Mouse (Mus musculus): ENCODE measurements around the gene Tom1l2. TPM values are rescaled to one million over a fixed set of nuclear protein-coding genes. Genes with fewer than 3 reads are reported as not detected.

Tom1l2 gene
- polyA plus RNA-seq, 1 experiment from 2014 or later = 8.1 TPM

DNA sequence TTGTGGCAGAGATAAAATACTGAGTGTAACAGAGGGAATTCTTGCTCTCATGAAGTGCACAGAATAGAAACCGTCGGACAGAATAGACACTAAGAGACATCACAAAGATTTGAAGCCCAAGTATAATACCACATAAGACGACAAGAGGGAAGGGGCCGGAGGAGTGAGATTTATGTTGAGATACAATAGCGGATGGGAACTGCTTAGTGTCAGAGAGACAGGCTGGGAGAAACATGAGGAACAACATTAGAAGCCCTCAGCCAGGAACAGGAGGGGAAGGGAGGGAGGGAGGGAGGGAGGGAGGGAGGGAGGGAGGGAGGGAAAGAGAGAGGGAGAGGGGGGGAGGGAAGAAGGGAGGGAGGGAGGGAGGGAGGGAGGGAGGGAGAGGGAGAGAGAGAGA, 74.9 kb downstream of the Tom1l2 start:
- Histone ChIP-seq H3K4me3 (ENCODE audit: inconsistent target) (no peak overlapping the region), H3K27ac (no peak overlapping the region), H3K79me2 (ENCODE audit: inconsistent target) (no peaks in the 10 kb centered on the region), H3K36me3 (ENCODE audit: inconsistent target) (no peaks in the 10 kb centered on the region)
- WGBS (ENCODE audit: missing documents) = 93% methylated on average over 3 of the region's 5 CpGs

DNA sequence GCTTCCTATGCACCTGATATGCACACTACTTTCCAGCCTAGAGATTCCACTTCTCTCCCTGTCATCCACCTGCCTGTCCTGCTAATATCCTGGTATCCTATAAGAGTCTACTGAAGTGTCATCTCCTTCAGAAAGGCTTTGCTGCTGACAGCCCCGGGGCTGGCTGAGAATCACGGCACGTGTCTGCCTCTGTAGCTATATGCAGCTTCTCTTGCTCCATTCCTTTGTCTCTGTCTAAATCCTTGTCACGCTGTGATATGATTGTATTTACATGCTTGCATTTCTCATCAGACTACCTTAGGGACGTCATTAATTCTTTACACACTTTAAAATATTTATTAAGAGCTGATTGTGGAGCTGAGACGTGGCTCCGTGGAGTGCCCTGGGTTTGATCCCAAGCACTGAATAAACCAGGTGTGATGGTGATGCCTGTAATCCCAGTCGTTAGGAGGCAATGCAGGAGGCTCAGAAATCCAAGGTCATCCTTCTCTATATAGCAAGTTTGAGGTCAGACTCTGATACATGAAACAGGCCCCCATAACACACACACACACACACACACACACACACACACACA, 75.5 kb downstream of the Tom1l2 start:
- Histone ChIP-seq H3K36me3 (ENCODE audit: inconsistent target) (no peaks in the 10 kb centered on the region), H3K4me3 (ENCODE audit: inconsistent target) (no peak overlapping the region), H3K79me2 (ENCODE audit: inconsistent target) (no peaks in the 10 kb centered on the region), H3K27ac (no peak overlapping the region)
- WGBS (ENCODE audit: missing documents) = 98% methylated on average over 8 of the region's 8 CpGs

DNA sequence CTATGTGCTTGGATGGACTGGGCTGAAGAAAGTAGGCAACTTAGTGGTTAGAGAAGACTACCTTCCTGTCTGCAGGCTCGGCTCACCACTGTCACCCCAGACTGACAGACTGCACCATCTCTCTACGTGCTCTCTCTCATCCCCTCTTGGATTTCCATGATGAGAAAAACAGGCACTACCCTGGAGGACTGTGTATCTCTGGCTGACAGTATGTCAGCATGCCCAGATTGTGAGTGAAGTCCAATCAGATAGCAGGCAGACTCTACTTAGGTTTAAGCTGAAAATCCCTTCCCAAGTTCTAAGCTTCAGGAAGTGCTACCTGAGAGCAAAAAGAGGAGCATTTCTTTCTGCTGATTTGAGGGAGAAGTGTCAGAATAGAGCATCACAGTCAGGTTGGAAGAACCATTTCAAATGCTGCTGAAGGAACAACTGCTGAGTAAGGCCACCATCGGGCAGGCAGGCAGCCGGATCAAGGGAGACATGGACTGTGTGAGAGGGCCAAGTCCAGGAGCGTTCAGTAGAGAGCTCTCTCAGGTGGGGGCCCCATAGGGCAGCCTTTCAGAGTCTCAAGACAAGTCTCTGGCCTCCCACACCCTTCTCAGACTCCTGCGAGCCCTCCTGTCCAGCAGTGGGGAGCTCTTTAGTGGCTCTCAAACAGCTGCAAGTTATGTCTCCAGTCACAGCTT, 76.2 kb downstream of the Tom1l2 start:
- Histone ChIP-seq H3K36me3 (ENCODE audit: inconsistent target) (no peaks in the 10 kb centered on the region), H3K27ac (no peak overlapping the region), H3K79me2 (ENCODE audit: inconsistent target) (no peaks in the 10 kb centered on the region), H3K4me3 (ENCODE audit: inconsistent target) (no peak overlapping the region)
- WGBS (ENCODE audit: missing documents) = 92% methylated on average over 6 of the region's 6 CpGs

DNA sequence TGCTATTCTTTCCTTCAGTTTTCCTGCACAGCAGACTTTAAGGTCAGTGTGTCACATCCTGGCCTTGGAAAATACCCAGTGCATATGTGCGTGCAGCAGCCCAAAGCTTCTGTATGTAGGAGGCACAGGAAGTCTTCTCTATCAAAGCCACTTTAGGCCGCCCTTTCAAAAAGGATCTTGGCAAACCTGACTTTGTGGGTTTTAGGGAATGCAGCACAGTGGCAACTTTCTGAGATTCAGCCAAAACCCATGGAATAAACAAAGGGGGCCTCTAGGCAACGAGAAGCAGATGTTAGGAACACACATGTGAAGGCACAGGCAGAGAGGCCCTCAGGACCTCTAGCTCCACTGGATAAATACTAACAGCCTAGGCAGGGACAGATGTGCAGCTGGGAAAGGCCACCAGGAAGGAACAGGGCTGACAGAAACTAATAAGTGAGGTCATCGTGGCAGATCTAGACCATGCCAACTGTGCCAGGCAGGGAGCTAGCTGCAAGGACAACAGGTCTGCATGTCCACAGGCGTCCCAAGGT, 79.4 kb downstream of the Tom1l2 start:
- Histone ChIP-seq H3K36me3 (ENCODE audit: inconsistent target) (no peaks in the 10 kb centered on the region; the same call in 1 of the 2 replicates), H3K79me2 (ENCODE audit: inconsistent target) (no peaks in the 10 kb centered on the region), H3K27ac (no peak overlapping the region), H3K4me3 (ENCODE audit: inconsistent target) (no peak overlapping the region)
- WGBS (ENCODE audit: missing documents) = 76% methylated on average over 5 of the region's 5 CpGs

DNA sequence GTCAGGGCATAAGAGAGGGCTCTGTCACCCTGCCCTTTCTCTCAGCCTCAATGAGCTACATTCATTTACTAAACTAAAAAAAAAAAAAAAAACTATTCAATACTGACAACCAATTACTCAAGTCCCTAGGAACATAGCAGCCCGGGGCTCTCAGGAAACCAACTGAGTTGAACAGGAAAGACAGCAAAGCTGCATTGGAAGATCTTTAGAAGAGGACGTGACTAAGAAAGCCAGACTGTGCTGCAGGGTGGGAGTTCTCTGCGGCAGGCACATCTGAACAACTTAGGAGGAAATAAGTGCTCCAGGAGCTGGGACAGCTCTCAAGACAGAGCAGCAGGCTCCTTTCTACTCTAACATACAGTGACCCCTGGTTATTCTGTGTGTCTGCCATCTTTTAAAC, 84.1 kb downstream of the Tom1l2 start:
- Histone ChIP-seq H3K36me3 (ENCODE audit: inconsistent target) (no peaks in the 10 kb centered on the region; the same call in 1 of the 2 replicates), H3K79me2 (ENCODE audit: inconsistent target) (no peaks in the 10 kb centered on the region), H3K4me3 (ENCODE audit: inconsistent target) (no peak overlapping the region), H3K27ac (no peak overlapping the region)
- 33% methylated on average over 3 of the region's 3 CpGs for WGBS (ENCODE audit: missing documents)

DNA sequence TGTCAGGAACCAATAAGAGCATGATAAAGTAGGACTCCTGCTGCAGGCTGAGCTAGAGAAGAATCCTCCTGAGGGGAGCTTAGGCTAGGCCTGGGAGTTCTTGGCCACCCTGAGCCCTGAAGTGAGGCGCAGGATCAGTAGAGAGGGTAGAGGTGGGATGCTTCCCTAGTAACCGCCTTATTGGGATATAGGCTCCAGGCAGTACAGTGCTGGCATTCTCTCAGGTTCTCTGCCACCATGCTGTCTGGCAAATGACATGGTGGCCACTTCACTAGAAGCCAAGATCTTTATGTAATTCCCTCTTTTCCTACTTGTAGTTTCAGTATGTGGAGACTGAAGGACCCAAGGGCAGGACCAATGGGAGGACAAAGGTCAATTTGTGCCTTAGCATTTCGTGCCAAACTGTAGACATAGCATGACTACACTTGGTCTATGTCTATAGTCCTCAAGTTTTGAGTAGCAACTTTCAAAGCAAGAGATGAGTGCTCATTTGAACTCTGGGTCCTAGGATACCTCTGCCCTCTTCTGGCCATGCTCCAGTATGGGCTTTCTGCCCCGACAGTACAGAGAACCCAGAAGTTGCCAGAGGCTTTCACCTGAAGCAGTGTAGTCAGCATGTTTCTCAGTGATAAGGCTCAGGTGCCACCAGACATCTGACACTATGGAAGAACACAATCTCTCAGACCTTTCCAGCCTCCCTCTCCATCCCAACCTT, 87.3 kb downstream of the Tom1l2 start:
- H3K36me3 ChIP-seq (ENCODE audit: inconsistent target) = no peaks in the 10 kb centered on the region
- no peak overlapping the region for H3K4me3 ChIP-seq (ENCODE audit: inconsistent target)
- WGBS (ENCODE audit: missing documents) = 96% methylated on average over 4 of the region's 4 CpGs
- no peaks in the 10 kb centered on the region for H3K79me2 ChIP-seq (ENCODE audit: inconsistent target)
- H3K27ac ChIP-seq = no peak overlapping the region

DNA sequence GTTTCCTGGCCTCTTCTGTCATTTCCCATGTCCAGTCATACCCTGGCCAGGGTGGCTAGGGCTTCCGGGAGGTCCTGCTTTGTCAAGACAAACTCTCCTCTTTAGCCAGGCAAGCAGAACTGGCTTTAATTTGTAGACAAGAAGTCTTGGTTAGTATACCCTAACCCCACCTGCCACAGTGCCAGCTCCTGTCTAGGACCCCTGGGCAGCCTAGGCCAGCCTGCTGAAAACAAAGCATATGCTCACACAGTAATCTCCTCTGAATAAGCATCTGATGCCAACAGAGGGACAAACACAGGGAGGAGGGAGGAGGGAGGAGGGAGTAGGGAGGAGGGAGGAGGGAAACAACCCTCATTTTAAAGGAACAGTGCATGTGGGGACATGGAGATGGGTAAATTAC, 88.1 kb downstream of the Tom1l2 start:
- 100% methylated on average over 1 of the region's 1 CpGs for WGBS (ENCODE audit: missing documents)
- Histone ChIP-seq H3K36me3 (ENCODE audit: inconsistent target) (no peaks in the 10 kb centered on the region), H3K4me3 (ENCODE audit: inconsistent target) (no peak overlapping the region)

DNA sequence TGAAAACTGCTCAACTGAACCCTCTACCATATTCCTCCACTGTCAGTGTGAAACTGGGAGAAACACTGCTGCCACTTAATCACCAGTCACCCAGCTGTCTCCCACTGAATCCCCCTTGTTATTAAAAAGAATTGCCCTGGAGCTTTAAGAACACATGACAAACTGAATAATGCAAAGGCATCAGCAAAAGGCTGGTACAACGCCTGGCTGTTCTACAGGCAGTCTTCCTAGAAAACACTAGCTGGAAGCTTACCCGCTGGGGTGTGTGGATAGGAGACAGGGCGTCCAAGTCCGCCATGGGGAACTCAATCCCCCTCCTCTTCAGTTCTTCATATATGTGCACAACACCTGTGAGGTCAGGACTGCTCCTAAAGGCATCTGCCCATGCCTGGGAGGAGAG, 90.3 kb downstream of the Tom1l2 start:
- WGBS (ENCODE audit: missing documents) = 100% methylated on average over 4 of the region's 4 CpGs
- H3K27ac ChIP-seq = no peak overlapping the region
- no peaks in the 10 kb centered on the region for H3K79me2 ChIP-seq (ENCODE audit: inconsistent target)
- H3K36me3 ChIP-seq (ENCODE audit: inconsistent target) = no peaks in the 10 kb centered on the region
- H3K4me3 ChIP-seq (ENCODE audit: inconsistent target) = no peak overlapping the region

More for the DNA sequence above, 88.1 kb downstream of the Tom1l2 start:
- no peaks in the 10 kb centered on the region for H3K79me2 ChIP-seq (ENCODE audit: inconsistent target)
- no peak overlapping the region for H3K27ac ChIP-seq

DNA sequence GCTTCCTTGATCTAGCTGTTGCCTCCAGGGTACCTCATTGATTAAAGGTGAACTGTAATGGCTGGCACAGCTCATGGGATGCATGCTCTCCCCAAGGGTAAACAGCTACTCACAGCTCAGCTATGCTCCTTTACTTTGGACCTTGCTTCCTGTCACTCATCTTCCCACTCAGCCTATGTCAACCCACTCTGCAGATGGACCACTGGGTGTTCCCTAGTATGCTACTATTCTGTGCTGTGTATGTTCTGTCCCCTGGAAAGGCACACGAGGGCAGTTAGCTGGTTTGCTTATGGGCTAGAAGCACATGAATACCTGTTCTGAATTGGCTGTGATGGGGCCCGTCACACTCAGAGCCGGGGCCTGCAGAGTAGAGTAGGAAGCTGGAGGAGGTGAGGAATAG, 92.0 kb downstream of the Tom1l2 start:
- no peak overlapping the region for H3K4me3 ChIP-seq (ENCODE audit: inconsistent target)
- no peak overlapping the region for H3K27ac ChIP-seq
- WGBS (ENCODE audit: missing documents) = 94% methylated on average over 3 of the region's 3 CpGs
- no peaks in the 10 kb centered on the region for H3K36me3 ChIP-seq (ENCODE audit: inconsistent target)
- H3K79me2 ChIP-seq (ENCODE audit: inconsistent target) = no peaks in the 10 kb centered on the region

DNA sequence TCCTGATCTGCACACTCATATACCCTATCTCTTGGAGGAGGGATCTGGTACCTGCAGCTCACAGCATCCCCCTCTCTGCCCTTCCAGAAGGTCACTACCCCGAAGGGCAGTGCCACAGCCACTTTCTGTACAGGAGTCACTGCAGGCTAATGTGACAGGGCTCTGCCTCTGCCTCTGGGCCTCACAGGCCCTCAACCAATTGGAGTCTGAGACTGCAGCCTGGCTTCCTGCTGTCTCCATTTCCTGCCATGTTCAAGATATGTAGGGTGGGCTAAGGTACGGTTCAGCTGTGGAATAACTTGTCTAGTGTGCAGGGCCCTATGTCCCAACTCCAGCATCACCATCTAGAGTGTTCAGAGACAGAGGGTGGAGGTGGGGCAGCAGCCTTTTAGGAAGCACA, 95.0 kb downstream of the Tom1l2 start:
- Histone ChIP-seq H3K36me3 (ENCODE audit: inconsistent target) (no peaks in the 10 kb centered on the region), H3K27ac (no peak overlapping the region), H3K79me2 (ENCODE audit: inconsistent target) (no peaks in the 10 kb centered on the region), H3K4me3 (ENCODE audit: inconsistent target) (no peak overlapping the region)
- 78% methylated on average over 2 of the region's 2 CpGs for WGBS (ENCODE audit: missing documents)

DNA sequence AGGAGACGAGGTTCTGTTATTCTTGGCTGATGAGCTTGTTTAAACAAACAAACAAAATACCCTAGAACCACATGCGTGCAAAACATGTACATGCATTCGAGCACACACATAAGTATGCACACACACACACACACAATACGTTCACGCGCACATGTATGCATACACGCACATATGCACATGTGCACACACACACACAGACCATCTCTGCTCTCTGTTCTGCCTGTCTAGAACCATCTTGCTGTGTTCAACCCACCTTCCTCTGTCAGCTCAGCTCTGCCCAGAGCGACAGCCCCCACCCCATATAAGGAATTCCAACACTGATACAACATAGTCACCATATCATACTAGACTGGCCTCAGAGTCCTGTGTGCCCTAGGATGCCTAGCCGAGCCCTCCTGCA, 96.0 kb downstream of the Tom1l2 start:
- 92% methylated on average over 9 of the region's 9 CpGs for WGBS (ENCODE audit: missing documents)
- H3K27ac ChIP-seq = no peak overlapping the region
- no peak overlapping the region for H3K4me3 ChIP-seq (ENCODE audit: inconsistent target)
- H3K36me3 ChIP-seq (ENCODE audit: inconsistent target) = no peaks in the 10 kb centered on the region
- H3K79me2 ChIP-seq (ENCODE audit: inconsistent target) = no peaks in the 10 kb centered on the region

DNA sequence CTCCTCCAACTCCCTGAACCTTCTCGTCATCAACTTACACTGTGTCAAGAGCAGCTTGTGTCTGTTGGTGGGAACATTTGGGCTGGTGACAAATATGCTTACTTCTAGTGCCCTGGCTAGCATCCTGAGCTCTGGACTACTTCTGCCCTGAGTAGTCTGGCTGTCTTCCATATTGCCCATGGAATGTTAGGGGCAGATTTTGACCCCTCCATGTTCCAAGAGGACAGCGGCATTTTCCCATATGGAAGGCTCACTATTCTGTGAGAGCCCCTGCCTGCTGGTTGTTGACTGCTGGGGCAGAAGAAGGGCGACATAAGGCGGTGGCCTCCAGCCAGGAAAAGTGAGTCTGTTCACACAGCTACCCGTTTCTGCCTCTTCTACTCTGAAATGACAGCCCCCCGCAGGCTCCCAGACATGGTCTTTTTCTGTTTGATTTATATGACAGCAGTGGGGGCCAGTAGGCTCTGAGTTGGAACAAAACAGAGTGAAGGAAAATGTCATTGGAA, 96.5 kb downstream of the Tom1l2 start:
- no peak overlapping the region for H3K4me3 ChIP-seq (ENCODE audit: inconsistent target)
- WGBS (ENCODE audit: missing documents) = 87% methylated on average over 6 of the region's 6 CpGs
- no peaks in the 10 kb centered on the region for H3K36me3 ChIP-seq (ENCODE audit: inconsistent target)
- H3K79me2 ChIP-seq (ENCODE audit: inconsistent target) = no peaks in the 10 kb centered on the region
- no peak overlapping the region for H3K27ac ChIP-seq

DNA sequence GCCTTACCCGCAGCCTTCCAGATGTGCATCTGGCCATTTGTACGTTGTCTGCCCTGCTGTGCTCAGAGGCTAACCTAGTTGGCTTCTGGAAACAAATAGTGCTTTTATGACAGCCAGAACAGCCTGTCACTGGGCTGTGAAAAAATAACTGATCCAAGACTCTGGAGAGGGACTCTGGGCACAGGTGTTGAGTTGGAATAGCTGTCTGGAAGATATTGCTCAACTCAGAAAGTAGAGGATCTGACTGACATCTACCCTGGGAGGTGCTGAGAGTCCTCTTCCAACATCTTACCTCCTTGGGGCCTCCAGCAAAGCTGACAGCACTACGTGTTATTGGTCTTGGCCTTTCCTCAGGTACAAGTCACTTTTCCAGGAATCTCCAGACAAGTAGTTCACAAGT, 97.1 kb downstream of the Tom1l2 start:
- Histone ChIP-seq H3K36me3 (ENCODE audit: inconsistent target) (no peaks in the 10 kb centered on the region), H3K79me2 (ENCODE audit: inconsistent target) (no peaks in the 10 kb centered on the region), H3K27ac (no peak overlapping the region), H3K4me3 (ENCODE audit: inconsistent target) (no peak overlapping the region)
- WGBS (ENCODE audit: missing documents) = 95% methylated on average over 3 of the region's 3 CpGs

DNA sequence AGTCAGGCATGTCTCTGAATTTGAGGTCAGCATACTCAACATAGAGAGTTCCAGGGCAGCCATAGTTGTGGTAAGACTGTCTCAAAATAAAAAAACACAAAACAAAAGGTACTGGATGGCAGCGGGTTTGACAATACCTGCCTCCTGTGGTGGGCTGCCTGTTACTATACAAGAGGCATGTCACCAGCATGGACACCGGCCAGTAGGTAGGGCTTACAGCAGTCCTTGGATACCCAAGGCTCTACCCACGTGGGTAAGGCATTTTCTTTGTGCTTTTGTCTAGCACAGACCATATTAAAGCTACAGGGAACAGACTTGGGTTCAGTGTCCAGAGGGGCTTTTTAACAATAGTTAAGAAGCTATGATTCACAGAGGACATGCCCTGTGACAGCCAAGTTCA, 97.5 kb downstream of the Tom1l2 start:
- Histone ChIP-seq H3K79me2 (ENCODE audit: inconsistent target) (no peaks in the 10 kb centered on the region), H3K36me3 (ENCODE audit: inconsistent target) (no peaks in the 10 kb centered on the region), H3K4me3 (ENCODE audit: inconsistent target) (no peak overlapping the region), H3K27ac (no peak overlapping the region)
- WGBS (ENCODE audit: missing documents) = 95% methylated on average over 3 of the region's 3 CpGs

DNA sequence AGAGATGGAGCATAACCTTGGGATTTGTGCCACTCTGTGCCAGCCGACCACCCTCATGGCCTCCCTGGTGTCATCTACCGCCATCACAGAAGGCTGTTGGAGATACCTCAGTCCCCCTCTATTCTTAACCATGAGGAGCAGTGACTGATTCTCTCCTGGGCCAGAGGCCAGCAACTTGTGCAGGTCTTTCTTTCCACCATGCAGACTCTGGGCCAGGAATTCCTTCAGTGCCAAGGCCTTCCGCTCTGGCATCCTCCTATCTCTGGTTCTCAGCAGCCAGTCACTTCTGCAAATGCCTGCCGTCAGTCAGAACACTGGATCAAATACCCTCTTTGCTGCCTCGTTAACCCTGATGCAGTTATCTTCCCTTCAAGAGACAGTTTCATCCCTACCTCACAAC, 98.4 kb downstream of the Tom1l2 start:
- H3K36me3 ChIP-seq (ENCODE audit: inconsistent target) = no peaks in the 10 kb centered on the region
- 91% methylated on average over 5 of the region's 5 CpGs for WGBS (ENCODE audit: missing documents)
- H3K79me2 ChIP-seq (ENCODE audit: inconsistent target) = no peaks in the 10 kb centered on the region
- H3K4me3 ChIP-seq (ENCODE audit: inconsistent target) = no peak overlapping the region
- no peak overlapping the region for H3K27ac ChIP-seq

All from macrophage (primary cell).